Mouse (Mus musculus): ENCODE results near the gene Gm10447.

DNA sequence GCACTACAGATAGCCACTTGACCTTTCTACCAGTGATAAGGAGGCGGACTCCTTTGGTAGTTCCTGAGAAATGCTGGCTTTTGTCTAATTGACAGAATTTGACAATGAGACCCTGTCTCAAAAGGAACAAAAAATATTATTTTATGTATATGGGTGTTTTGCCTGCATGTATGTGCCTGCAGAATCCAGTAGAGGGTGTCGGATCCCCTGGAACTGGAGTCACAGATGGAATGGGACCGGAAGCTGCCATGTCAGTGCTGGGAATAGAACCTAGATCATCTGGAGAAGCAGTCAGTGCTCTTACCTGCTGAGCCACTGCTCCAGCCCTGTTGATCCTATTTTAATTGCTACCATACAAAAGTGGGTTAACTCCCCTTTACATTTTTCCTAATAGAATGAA is 15.8 kb upstream of the Gm10447 start:
- 0 out of 2 replicates have a peak, but pooled peaks have one; percentile 18 for TF ChIP-seq CTCF (IDR thresholded peaks at IDR 0.05; ENCODE audit: extremely low read depth, insufficient read depth, low read length)
- TF ChIP-seq POLR2A (IDR thresholded peaks at IDR 0.05; ENCODE audit: extremely low read depth, insufficient read depth, low read length), result no peak

All from cortical plate, adult 2 months (tissue).